28 mouse cellular contexts compared by ENCODE assay signal in genomic region chr13:73600217-73600616, GRCm38 (mm10). TPM values are rescaled to one million over a fixed set of nuclear protein-coding genes. Genes with fewer than 3 reads are reported as not detected.
DNase-seq lines count a peak whose midpoint lies in the region; ATAC-seq and TF ChIP-seq lines count a peak whose summit lies in the region.
"Had no signal": no experiment of that assay in that cellular context is flagged by ENCODE, and none has a peak within 500 bp of the region (broad histone marks: within the 10 kb centered on the region; RNA-seq: fewer than 3 reads in every experiment).

No protein-coding gene starts in this region.

- TF ChIP-seq CTCF in G1E (IDR thresholded peaks at IDR 0.05; ENCODE audit: low read depth, low read length): no peak
- no peak for TF ChIP-seq CTCF in left cerebral cortex, adult 2 months (IDR thresholded peaks at IDR 0.05)

- H3K36me3 ChIP-seq in G1E (replicated peaks): peaks cover 5% of the 10 kb centered on the region
- H3K36me3 ChIP-seq: forebrain, embryonic 10.5 days; heart, embryonic 12.5 days; heart, embryonic 15.5 days; hindbrain, embryonic 10.5 days; hindbrain, embryonic 13.5 days; intestine, embryonic 15.5 days had no signal

- ATAC-seq in G1E (ENCODE audit: extremely low read depth, insufficient number of reproducible peaks, low FRiP score, poor library complexity, severe bottlenecking): peak; percentile 15; the same call in 1 of the 2 replicates
- peak; percentile 74 for ATAC-seq in common myeloid progenitor, adult 5-6 weeks (replicated peaks; ENCODE audit: low read depth, poor library complexity, severe bottlenecking)
- ATAC-seq in megakaryocyte, adult 5-6 weeks (ENCODE audit: poor library complexity, severe bottlenecking): peak; percentile 34
- ATAC-seq: CD4-positive, CD25-positive, alpha-beta regulatory T cell, adult 4 months; forebrain, embryonic 13.5 days; forebrain, postnatal 0 days; hindbrain, embryonic 16.5 days; intestine, embryonic 15.5 days had no signal

- no peaks in the 10 kb centered on the region for H3K9me3 ChIP-seq in G1E (replicated peaks)
- H3K9me3 ChIP-seq: forebrain, embryonic 10.5 days; forebrain, embryonic 13.5 days; heart, embryonic 12.5 days; heart, embryonic 15.5 days; hindbrain, embryonic 10.5 days; hindbrain, embryonic 13.5 days; intestine, embryonic 15.5 days had no signal

- H3K4me3 ChIP-seq in G1E (ENCODE audit: low read depth, low read length): no peak overlapping the region
- H3K4me3 ChIP-seq in left cerebral cortex, adult 2 months: no peak overlapping the region
- H3K4me3 ChIP-seq: forebrain, embryonic 10.5 days; forebrain, embryonic 13.5 days; gastrocnemius, adult 2 months; heart, embryonic 12.5 days; heart, embryonic 15.5 days; hindbrain, embryonic 10.5 days; hindbrain, embryonic 13.5 days; intestine, embryonic 15.5 days had no signal

- peaks cover 16% of the 10 kb centered on the region for H3K27me3 ChIP-seq in G1E (ENCODE audit: insufficient read depth, low read length)

- DNase-seq in G1E (ENCODE audit: low spot score): no peak
- DNase-seq in left cerebral cortex, adult 2 months (ENCODE audit: extremely low spot score in 1 of 2, low spot score in 2 of 2): no peak
- DNase-seq in heart, postnatal 14 days: no peak
- no peak for DNase-seq in kidney, adult 8-10 months
- DNase-seq in adrenal gland, postnatal 10 days: no peak
- DNase-seq: adrenal gland, adult 2 months; adrenal gland, postnatal 25 days; cerebellum, adult 11-12 months; cerebellum, adult 8-10 months; cerebellum, postnatal 10 days; cerebellum, postnatal 36 days; forebrain, postnatal 0 days; gastrocnemius, adult 2 months; gastrocnemius, postnatal 14 days; heart, adult 18-20 months; heart, postnatal 10 days; kidney, adult 11 months had no signal

- H3K4me1 ChIP-seq in G1E (ENCODE audit: insufficient read depth, low read depth, low read length): peaks cover 18% of the 10 kb centered on the region

- intact Hi-C loops in left cerebral cortex, adult 2 months (cut with DNase I): loop anchor here (5.0 kb wide), 1 partner anchor 273 kb away; the partner anchor contains the start of genes Mrpl36 and Ndufs6
- intact Hi-C loops in heart, postnatal 14 days (cut with DNase I): loop anchor here (5.0 to 10.0 kb wide), 2 partner anchors 175 to 268 kb away; no protein-coding TSS in a partner anchor

- H3K27ac ChIP-seq in left cerebral cortex, adult 2 months: no peak overlapping the region
- H3K27ac ChIP-seq: forebrain, embryonic 10.5 days; forebrain, embryonic 13.5 days; gastrocnemius, adult 2 months; heart, embryonic 15.5 days; hindbrain, embryonic 10.5 days; hindbrain, embryonic 13.5 days; intestine, embryonic 15.5 days had no signal

RNA-seq across cellular contexts. Expression of gene Clptm1l, which starts 3.6 kb away (rescaled TPM):
- total RNA-seq in G1E (2014; fragmentation: Nextera tagmentation) (119 and 137 TPM in 2 replicates), G1E (2017) (103 and 107 TPM in 2 replicates)
- polyA plus RNA-seq in G1E (2012): 24.2 and 34.3 TPM in 2 replicates
- total RNA-seq in common myeloid progenitor, adult 5-6 weeks (2017): 65.2 and 80.3 TPM in 2 replicates
- 171 and 196 TPM in 2 replicates for total RNA-seq in megakaryocyte, adult 5-6 weeks (2015)
- total RNA-seq in megakaryocyte, adult 5-6 weeks (2017): 66.0 and 76.0 TPM in 2 replicates
- total RNA-seq in left cerebral cortex, adult 2 months (2021): 100 to 1,000 TPM; 115 to 123 TPM
- total RNA-seq in heart, postnatal 14 days (2021): 10 to 100 TPM; 57.0 to 60.5 TPM
- 100 to 1,000 TPM; 110 to 111 TPM for total RNA-seq in adrenal gland, postnatal 10 days (2021)

RNA-seq across cellular contexts. Expression of gene Tert, which starts 26.5 kb away (rescaled TPM):
- total RNA-seq in G1E (2014; fragmentation: Nextera tagmentation) (not detected in 2 replicates), G1E (2017) (0.06 and 0.11 TPM in 2 replicates)
- not detected in 2 replicates for polyA plus RNA-seq in G1E (2012)
- 1.4 and 2.7 TPM in 2 replicates for total RNA-seq in common myeloid progenitor, adult 5-6 weeks (2017)
- total RNA-seq in megakaryocyte, adult 5-6 weeks (2015): 0.04 TPM in 1 of 2 replicates, not detected in the other
- 0.11 TPM in 1 of 2 replicates, not detected in the other for total RNA-seq in megakaryocyte, adult 5-6 weeks (2017)
- total RNA-seq in left cerebral cortex, adult 2 months (2021): 1 to 10 TPM; 4.1 to 4.4 TPM
- total RNA-seq in heart, postnatal 14 days (2021): under 1 TPM; 0.14 to 0.41 TPM
- total RNA-seq in adrenal gland, postnatal 10 days (2021): 1 to 10 TPM; 3.2 to 7.8 TPM

Comparison
In these comparisons a context has a peak if more than half of its experiments do, and no peak if none do; other contexts are left out.
1. ATAC-seq: peak in every context shown above with its lines; median percentile 74 in common myeloid progenitor, adult 5-6 weeks; 34 in megakaryocyte, adult 5-6 weeks; 15 in G1E.